Mouse (Mus musculus): ENCODE results near the gene Scn5a.

- TF ChIP-seq CTCF (IDR thresholded peaks at IDR 0.05; ENCODE audit: low read depth) (no peak), EP300 (IDR thresholded peaks at IDR 0.05; ENCODE audit: low read depth) (no peak)
These were observed 48.4 kb upstream of the Scn5a start for GRCm38 (mm10) chr9:119627227-119627626.

Measured in liver, embryonic 14.5 days (tissue).